Mouse (Mus musculus): ENCODE measurements around the gene Zbtb32.
A peak's percentile ranks its signal among the peaks of the same experiment; 100 is the strongest.

The Zbtb32 gene

GRCm38 (mm10) chr7:30564970-30565571 is 33.6 kb downstream of the Zbtb32 start, which contains the start of gene Igflr1:
Igflr1 (plus strand) TSS chr7:30565427.
- DNase-seq: no peak

DNA sequence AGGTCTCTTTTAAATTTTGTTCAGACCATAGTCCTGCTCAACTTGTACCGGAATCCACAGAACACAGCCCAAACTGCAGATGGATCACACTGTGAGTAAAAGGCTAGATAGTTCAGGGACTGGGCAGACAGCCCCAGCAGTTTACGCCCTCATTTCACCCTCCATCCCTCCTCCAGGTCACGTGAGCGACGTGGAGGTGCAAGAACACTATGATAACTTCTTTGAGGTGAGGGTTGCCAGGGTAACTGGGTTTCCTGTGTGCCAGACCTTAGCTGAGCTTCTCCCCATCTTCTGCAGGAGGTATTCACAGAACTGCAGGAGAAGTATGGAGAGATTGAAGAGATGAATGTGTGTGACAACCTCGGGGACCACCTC is 34.8 kb downstream of the Zbtb32 start:
- no peak for DNase-seq

GRCm38 (mm10) chr7:30563117-30563905 is 35.4 kb downstream of the Zbtb32 start, which contains the start of the genes U2af1l4, Gm49396 and Psenen:
U2af1l4 (plus strand) TSS chr7:30563301.
Gm49396 (plus strand) TSS chr7:30563344.
Psenen (minus strand) TSS chr7:30563627.
- DNase-seq: peak; percentile 97

DNA sequence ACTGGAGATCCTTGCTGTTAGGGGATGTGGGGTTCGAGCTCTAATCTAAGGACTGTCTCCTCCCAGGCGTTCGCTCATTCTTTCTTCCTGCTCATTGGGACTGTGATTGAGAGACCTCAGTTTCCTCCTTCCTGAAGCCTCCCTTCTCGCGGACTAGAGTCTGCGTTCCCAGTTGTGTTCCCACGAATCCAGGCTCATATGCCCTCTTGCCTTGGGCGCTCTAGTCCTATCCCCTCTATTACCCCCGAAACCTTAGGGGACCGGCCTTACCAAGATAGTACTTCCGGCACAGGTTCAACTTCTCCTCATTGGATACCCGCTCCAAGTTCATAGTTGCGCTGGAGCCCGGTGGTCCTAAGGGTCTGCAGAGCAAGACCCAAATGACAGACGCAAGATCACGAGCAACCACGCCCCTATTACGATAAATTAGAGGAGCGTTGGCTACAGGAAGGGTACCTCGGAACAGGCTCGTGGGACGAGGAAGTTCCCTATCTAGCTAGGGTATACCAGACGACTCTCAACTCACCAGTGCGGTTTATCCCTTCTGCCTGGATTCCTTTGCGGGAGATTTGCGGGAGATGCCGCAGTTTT is 36.1 kb downstream of the Zbtb32 start:
- peak; percentile 37 for DNase-seq

GRCm38 (mm10) chr7:30560296-30560695 is 38.4 kb downstream of the Zbtb32 start:
- DNase-seq: no peak

DNA sequence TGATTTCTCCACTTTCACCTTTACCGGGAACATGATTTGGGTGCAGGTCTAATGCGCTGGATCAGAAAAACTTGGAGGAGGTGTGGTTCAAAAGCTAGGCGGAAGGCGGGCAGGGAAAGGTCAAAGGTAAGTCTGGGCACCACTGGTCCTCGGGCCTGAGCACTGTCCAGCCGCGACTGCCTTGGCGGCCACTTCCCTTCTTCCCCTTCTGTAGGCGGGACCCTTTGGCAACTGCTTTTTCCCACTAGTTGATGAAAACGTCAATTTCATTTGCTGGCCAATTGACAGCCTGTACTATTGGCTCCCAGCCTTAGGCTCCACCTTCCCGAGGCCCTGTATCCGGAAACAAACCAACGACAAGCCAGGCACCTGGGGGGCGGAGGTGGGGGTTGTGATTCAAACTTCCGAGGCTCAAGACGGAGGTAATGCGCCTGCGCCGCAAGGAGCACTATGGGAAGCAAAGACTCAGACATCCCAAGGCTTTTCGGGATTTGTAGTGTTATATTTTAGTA is 39.2 kb downstream of the Zbtb32 start, which contains the start of gene Lin37:
TSS of gene Lin37 (minus strand) at position 396 of the 512 bp plus-strand sequence.
- DNase-seq: peak; percentile 99

DNA sequence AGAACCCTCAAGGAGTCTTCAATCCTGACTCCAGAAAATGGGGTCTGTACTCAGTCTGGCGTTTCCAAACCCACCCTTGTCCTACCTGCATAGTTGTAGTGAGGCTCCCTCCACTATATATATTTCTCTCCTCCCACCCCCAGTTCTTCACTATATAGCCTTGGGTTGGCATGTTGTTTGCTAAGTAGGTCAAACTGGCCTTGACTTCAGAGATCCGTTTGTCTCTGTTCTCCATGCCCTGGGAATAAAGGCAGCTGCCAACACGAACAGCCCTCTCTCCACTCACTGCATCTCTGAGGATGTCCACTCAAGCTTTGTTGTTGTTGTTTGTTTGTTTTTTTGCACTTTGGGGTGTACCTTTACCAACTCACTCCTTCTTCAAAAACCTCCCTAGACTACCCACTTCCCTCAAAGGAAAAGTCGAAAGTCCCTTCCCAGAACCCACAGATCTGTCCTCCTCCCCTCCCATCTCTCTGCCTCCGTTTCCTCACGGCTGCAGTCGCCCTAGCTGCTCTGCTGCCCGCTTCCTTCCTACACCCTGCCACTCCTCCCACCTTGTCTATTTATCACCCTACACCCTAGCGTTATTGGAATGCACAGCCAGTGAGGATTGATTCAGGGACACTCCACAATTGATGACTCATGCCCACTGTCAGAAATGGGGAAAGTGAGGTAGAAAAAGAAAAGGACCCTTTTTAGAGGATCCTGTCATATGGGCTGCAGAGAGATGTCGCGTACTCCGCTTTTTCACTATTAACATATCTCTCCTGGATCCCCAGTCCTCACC is 39.9 kb downstream of the Zbtb32 start:
- no peak for DNase-seq

DNA sequence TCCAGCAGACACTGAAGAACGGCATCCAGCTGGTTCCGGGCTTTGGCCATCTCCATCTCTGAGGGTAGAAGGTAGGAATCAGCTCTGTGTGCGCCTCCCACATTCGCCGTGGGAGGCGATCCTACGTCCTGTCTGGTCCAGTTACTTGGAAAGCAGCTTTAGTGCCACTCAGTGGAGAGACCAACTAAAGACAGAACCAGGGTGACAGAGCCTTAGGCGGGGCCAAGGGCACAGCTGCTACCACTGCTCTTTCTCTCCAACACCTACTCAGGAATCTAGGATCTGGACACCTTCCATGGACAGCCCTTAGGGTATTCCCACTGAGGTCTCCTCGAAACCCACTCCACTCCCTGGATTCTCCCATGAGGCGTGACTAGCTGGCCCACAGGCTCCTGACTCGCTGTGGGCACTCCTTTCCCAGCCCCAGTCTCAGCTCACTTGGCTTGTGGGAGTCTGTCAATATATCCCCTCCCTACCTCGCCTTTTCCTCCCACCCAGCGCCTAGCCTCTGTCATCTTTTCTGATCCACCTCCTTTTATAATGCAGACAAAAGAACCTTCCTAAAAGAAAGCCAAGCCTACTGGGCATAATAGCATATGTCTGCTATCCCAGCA is 40.7 kb downstream of the Zbtb32 start:
- no peak for DNase-seq

DNA sequence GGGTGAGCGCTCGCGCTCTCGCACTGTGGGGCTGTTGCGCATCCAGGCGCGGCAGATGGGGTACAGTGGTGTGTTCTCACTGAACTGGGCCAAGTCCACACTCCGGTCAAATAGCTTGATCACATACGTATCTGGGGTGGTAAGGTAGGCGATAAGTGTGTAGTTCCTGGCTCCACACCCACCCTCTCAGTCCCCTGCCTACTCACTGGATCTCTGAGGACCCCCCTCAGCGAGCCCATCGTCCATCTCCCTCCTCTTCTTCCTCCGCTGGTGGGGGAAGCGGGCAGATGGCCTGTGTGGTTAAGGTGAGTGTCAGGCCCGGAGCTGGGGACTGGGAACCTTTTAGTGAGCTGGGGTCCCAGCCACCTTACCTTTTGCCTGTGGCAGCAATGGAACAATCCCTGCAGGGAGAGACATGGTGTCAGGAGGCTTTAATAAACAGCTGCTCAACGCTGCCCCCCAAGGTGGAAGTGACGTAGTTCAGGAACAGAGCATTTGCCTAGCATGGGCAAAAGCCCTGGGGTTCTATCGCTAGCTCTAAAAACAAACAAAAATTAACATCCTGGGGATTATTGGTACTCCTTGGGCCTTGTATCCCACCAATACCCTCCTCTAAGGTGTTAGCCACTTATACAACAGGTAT is 41.7 kb downstream of the Zbtb32 start:
- no peak for DNase-seq

- no peak for DNase-seq
These were observed 44.7 kb downstream of the Zbtb32 start for GRCm38 (mm10) chr7:30553810-30554584.

- no peak for DNase-seq
These were observed 45.6 kb downstream of the Zbtb32 start for GRCm38 (mm10) chr7:30553021-30553589.

DNA sequence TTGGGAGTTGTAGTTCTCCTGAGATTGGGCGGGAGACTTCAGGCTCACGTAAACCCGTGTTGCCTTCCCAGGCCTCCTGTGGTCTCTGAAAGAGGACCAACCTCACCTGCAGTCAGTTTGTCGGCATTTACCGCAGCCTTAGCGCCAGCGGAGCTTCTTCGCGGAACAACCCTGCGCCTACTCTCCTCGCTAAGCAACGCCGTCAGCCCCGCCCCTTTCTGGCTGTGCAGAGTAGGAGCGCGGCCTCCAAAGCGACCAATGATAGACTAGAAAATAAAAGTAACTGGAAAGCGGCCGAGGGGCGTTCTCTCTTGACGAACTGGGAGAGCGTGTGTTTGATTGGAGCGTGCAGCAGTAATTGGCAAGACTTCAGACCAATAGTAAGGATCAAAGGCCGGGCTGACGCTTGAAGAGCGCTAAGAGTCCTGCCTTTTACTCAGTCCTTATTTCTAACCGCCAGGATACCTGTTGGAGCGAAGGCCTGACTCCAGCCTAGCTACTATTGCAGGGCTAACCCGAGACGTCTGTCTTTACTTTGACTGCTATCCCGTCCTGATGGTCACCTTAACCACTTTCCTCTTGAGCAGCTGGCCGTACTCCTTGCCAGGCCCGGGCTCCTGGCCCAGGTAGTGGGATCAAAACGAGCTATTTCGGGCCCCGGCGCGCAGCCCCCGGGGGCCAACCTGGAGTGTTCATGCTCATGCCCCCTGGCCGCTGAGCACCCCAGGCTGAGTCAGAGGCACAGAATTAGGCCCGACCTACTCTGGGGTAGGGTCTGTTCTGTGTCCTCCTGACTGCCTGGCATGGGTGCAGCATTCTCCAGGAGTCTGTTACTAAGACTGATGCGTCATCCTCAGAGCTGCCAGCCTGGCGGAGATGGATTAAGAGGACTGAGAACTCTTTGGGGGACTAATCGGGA is 46.3 kb downstream of the Zbtb32 start, which contains the start of the genes Hspb6 and Proser3:
TSS of gene Hspb6 (plus strand) at position 77 of the 919 bp plus-strand sequence.
TSS of gene Proser3 (minus strand) at position 198 of the 919 bp plus-strand sequence.
- DNase-seq: peak; percentile 98

GRCm38 (mm10) chr7:30551445-30552101 is 47.1 kb downstream of the Zbtb32 start:
- no peak for DNase-seq

GRCm38 (mm10) chr7:30550603-30551002 is 48.1 kb downstream of the Zbtb32 start:
- DNase-seq: no peak

GRCm38 (mm10) chr7:30549880-30550279 is 48.8 kb downstream of the Zbtb32 start:
- no peak for DNase-seq

DNA sequence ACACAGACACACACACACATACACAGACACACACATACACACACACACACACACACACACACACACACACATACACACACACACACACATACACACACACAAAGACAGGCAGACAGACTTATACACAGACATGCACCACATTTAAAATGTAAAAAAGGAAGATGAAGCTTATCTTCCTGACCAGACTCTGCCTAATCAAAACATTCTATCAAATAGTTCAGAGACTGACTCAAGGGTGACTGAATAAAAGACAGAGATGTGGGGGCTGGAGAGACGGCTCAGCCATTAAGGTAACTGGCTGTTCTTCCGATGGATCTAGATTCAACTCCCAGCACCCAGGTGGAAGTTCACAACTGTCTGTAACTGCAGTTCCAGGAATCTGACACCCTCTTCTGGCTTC is 54.4 kb downstream of the Zbtb32 start:
- no peak for DNase-seq

DNA sequence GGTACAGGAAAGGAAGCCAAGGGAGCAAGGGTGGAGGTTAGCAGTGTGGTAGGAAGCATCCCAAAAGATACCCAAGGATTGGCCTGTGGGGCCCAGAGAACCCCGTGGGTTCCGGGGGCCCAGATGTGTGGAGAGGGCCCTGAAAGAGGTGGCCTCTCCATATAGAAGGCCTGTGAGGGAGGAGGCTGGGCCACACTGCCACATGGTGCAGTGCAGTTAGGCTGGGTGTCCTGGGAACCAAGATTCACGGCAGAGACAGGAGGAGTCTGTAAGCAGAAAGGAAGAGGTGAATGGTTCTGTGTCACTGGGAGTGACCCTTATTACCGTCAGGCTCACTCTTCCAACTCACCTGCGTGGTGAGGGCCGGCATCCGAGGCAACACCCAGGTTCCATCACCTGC is 58.1 kb downstream of the Zbtb32 start:
- no peak for DNase-seq

All from right cerebral cortex, adult 18-20 months (tissue).